Mouse (Mus musculus): ENCODE results near the gene Nudt9.
A peak's percentile ranks its signal among the peaks of the same experiment; 100 is the strongest.
"Not testable (repeated sequence)": the region's sequence is repeated elsewhere in the genome, so short reads cannot be mapped to it uniquely, and the experiment has no call there.

The Nudt9 gene

GRCm38 (mm10) chr5:104046256-104047199 lies at the start of gene Nudt9:
Gene Nudt9 (plus strand): TSS chr5:104046306.
- DNase-seq (ENCODE audit: extremely low read depth, insufficient read length, low spot score): peak; percentile 99

GRCm38 (mm10) chr5:103998739-103999138 lies 47.4 kb upstream of the Nudt9 start:
- no peak for DNase-seq (ENCODE audit: extremely low read depth, insufficient read length, low spot score)

- no peak for DNase-seq (ENCODE audit: extremely low read depth, insufficient read length, low spot score)
Measured at GRCm38 (mm10) chr5:103999738-104000137, 46.4 kb upstream of the Nudt9 start.

- DNase-seq (ENCODE audit: extremely low read depth, insufficient read length, low spot score): no peak
Measured at GRCm38 (mm10) chr5:104002549-104003255, 43.4 kb upstream of the Nudt9 start.

GRCm38 (mm10) chr5:104003256-104003931 lies 42.7 kb upstream of the Nudt9 start:
- no peak for DNase-seq (ENCODE audit: extremely low read depth, insufficient read length, low spot score)

GRCm38 (mm10) chr5:104003955-104004354 lies 42.2 kb upstream of the Nudt9 start:
- no peak for DNase-seq (ENCODE audit: extremely low read depth, insufficient read length, low spot score)

GRCm38 (mm10) chr5:104006811-104007210 lies 39.3 kb upstream of the Nudt9 start:
- no peak for DNase-seq (ENCODE audit: extremely low read depth, insufficient read length, low spot score)

GRCm38 (mm10) chr5:104007801-104008200 lies 38.3 kb upstream of the Nudt9 start:
- no peak for DNase-seq (ENCODE audit: extremely low read depth, insufficient read length, low spot score)

- DNase-seq (ENCODE audit: extremely low read depth, insufficient read length, low spot score): no peak
Measured at GRCm38 (mm10) chr5:104009421-104009820, 36.7 kb upstream of the Nudt9 start.

GRCm38 (mm10) chr5:104010261-104010660 lies 35.8 kb upstream of the Nudt9 start:
- no peak for DNase-seq (ENCODE audit: extremely low read depth, insufficient read length, low spot score)

GRCm38 (mm10) chr5:104011419-104011818 lies 34.7 kb upstream of the Nudt9 start:
- DNase-seq (ENCODE audit: extremely low read depth, insufficient read length, low spot score): no peak

- DNase-seq (ENCODE audit: extremely low read depth, insufficient read length, low spot score): peak; percentile 57
Measured at GRCm38 (mm10) chr5:104021597-104022378, 24.3 kb upstream of the Nudt9 start, which contains the start of gene Hsd17b11. Gene Hsd17b11 (minus strand): TSS chr5:104021919.

- DNase-seq (ENCODE audit: extremely low read depth, insufficient read length, low spot score): no peak
Measured at GRCm38 (mm10) chr5:104022558-104022957, 23.5 kb upstream of the Nudt9 start.

- no peak for DNase-seq (ENCODE audit: extremely low read depth, insufficient read length, low spot score)
Measured at GRCm38 (mm10) chr5:104023289-104024020, 22.7 kb upstream of the Nudt9 start.

- not testable (repeated sequence) for DNase-seq (ENCODE audit: extremely low read depth, insufficient read length, low spot score)
Measured at GRCm38 (mm10) chr5:104024193-104024592, 21.9 kb upstream of the Nudt9 start.

- no peak for DNase-seq (ENCODE audit: extremely low read depth, insufficient read length, low spot score)
Measured at GRCm38 (mm10) chr5:104024762-104025161, 21.3 kb upstream of the Nudt9 start.

GRCm38 (mm10) chr5:104025245-104025854 lies 20.8 kb upstream of the Nudt9 start:
- DNase-seq (ENCODE audit: extremely low read depth, insufficient read length, low spot score): no peak

- DNase-seq (ENCODE audit: extremely low read depth, insufficient read length, low spot score): no peak
Measured at GRCm38 (mm10) chr5:104032434-104033097, 13.5 kb upstream of the Nudt9 start.

- DNase-seq (ENCODE audit: extremely low read depth, insufficient read length, low spot score): no peak
Measured at GRCm38 (mm10) chr5:104035066-104035465, 11.0 kb upstream of the Nudt9 start.
